Mouse (Mus musculus): ENCODE measurements at regions not wholly inside any gene's neighbourhood (a gene's known extent, or its start where the extent isn't known, plus 50 kb on each side); places are given as distances from the start of the nearest gene placed in this dataset.

DNA sequence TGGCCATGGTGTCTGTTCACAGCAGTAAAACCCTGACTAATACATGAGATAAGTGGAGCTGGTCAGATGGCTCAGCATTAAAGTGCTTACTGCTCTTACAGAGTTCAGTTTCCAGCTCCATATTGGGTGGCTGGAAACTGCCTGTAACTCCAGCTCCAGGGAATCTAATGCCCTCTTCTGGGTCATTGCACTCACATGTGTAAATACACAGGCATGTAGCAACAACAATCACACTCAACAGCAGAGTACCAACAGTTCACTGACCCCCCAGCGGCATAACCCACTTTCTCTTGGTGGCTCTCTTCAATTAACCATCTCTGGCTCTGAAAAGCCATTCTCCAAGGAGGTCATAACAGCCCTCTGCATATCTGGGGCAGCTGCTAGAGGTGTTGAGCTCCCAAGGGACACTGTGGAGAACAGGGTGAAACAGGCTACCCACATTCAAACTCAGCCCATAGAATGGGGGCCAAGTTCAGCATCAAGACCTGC, 65.0 kb upstream of the Cldn5 start:
- Histone ChIP-seq H3K4me1 (peaks cover 16% of the 10 kb centered on the region), H3K27me3 (replicated peaks) (peaks cover 44% of the 10 kb centered on the region), H3K36me3 (replicated peaks; ENCODE audit: low read length) (no peaks in the 10 kb centered on the region), H3K9me3 (0 out of 2 replicates have a peak, but pooled peaks cover 2% of the 10 kb centered on the region), H3K4me3 (replicated peaks) (no peak overlapping the region)
- TF ChIP-seq FLI1 (IDR thresholded peaks at IDR 0.05; ENCODE audit: low read length) (no peak), GATA1 (IDR thresholded peaks at IDR 0.05; ENCODE audit: borderline replicate concordance, low read length) (no peak)

DNA sequence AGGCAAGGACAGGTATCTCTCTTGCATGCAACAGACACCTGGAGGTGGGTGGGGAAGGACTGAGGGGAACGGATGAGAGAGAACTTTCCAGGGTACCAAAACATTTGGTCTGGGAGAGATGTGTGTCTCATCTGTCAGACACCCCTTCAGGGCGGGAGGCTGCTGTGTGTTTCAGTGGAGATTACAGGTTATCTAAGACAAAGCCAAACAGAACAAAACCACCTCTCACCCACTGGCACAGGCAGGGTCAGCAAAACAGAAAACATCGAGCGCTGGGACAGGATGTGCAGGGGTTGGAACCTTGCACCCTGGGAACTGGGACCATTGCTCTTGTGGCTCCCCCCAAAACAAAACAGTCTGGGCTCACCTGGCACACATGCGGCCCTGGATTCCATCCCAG, 63.6 kb upstream of the Cldn5 start:
- H3K9me3 ChIP-seq: 0 out of 2 replicates have a peak, but pooled peaks cover 2% of the 10 kb centered on the region
- H3K36me3 ChIP-seq (replicated peaks; ENCODE audit: low read length): no peaks in the 10 kb centered on the region
- TF ChIP-seq FLI1 (IDR thresholded peaks at IDR 0.05; ENCODE audit: low read length) (no peak), GATA1 (IDR thresholded peaks at IDR 0.05; ENCODE audit: borderline replicate concordance, low read length) (no peak)
- H3K4me3 ChIP-seq (replicated peaks): no peak overlapping the region
- H3K4me1 ChIP-seq: peaks cover 22% of the 10 kb centered on the region
- peaks cover 51% of the 10 kb centered on the region for H3K27me3 ChIP-seq (replicated peaks)

DNA sequence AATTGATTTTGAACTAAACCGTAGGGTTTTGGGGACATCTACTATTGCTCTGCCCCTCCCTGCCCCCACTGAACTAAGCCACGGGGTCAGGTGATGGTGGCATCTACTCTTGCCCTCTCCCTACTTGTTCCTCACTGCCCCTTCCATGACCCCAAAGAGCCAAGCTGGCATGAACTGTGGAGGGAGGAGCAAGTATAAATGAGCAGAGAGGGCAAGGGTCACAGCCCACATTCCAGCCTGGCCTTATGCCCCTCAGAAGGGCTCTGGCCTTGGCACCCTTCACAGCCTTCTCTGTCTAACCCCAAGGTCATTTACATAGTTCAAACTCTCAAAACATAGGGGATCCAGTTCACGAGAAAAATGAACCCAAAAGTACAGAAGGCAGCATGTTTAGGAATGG, 61.3 kb upstream of the Cldn5 start:
- no peaks in the 10 kb centered on the region for H3K36me3 ChIP-seq (replicated peaks; ENCODE audit: low read length)
- no peaks in the 10 kb centered on the region for H3K9me3 ChIP-seq
- peaks cover 25% of the 10 kb centered on the region for H3K4me1 ChIP-seq
- no peak overlapping the region for H3K4me3 ChIP-seq (replicated peaks)
- peaks cover 56% of the 10 kb centered on the region for H3K27me3 ChIP-seq (replicated peaks)
- TF ChIP-seq FLI1 (IDR thresholded peaks at IDR 0.05; ENCODE audit: low read length) (no peak), GATA1 (IDR thresholded peaks at IDR 0.05; ENCODE audit: borderline replicate concordance, low read length) (no peak)

DNA sequence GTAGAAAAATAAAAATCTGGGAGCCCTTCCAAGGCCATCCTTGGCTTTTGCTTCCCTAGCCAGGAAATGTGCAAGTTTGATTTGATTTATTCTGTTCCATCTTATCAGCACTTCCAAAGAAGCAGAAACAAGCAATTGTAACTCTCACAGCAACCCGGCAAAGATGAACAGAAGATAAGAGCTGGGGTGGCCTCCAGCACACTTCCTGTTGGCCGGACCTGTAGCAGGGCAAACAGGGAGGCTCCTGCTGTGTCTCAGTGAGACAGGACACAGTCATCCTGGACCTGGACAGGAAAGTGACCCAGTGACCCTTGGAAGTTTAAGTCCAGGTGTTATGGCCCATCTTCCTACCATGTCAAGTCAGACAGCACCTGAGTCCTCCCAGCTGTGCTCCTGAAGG, 58.6 kb upstream of the Cldn5 start:
- Histone ChIP-seq H3K27me3 (replicated peaks) (peaks cover 67% of the 10 kb centered on the region), H3K4me1 (peaks cover 16% of the 10 kb centered on the region), H3K4me3 (replicated peaks) (no peak overlapping the region), H3K9me3 (no peaks in the 10 kb centered on the region), H3K36me3 (replicated peaks; ENCODE audit: low read length) (no peaks in the 10 kb centered on the region)
- TF ChIP-seq GATA1 (IDR thresholded peaks at IDR 0.05; ENCODE audit: borderline replicate concordance, low read length) (no peak), FLI1 (IDR thresholded peaks at IDR 0.05; ENCODE audit: low read length) (no peak)

DNA sequence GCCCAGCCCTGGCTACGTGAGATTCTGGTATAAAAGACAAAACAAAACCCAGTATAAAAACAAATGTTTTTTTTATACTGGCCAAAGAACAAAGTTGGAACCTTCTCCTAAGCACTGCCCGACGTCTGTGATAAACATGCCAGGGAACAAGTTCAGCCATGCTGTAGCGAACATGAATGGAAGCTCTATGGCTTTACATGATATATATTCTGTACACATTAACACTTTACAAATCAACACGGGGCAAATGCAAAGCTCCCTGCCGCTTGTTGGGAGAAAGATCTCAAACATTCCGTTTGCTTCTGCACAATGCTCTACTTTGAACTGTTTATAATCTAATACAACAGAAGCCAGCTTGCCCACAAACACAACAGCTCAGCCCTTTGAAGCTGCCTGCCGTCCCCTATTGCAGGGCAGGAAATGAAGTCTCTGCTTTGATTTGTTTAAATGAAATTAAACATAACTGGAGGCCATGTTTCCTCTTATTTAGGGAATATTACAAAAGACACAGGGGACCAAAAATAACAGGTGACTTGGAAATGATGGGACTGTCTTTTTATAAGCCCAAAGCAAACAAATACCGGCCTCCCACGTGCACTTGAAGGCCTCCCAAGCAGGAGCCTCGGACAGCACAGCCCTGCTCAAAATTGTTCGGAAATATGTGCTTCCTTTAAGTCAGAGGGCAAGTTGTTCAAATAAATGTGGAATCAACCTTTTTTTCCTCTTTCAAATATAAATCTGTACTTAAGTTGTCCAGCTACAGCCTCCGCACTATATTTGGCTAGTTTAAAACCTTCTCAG, 56.0 kb upstream of the Cldn5 start:
- peaks cover 32% of the 10 kb centered on the region for H3K4me1 ChIP-seq
- H3K36me3 ChIP-seq (replicated peaks; ENCODE audit: low read length): no peaks in the 10 kb centered on the region
- no peak for TF ChIP-seq GATA1 (IDR thresholded peaks at IDR 0.05; ENCODE audit: borderline replicate concordance, low read length)
- TF ChIP-seq FLI1 (IDR thresholded peaks at IDR 0.05; ENCODE audit: low read length): no peak
- H3K9me3 ChIP-seq: no peaks in the 10 kb centered on the region
- no peak overlapping the region for H3K4me3 ChIP-seq (replicated peaks)
- H3K27me3 ChIP-seq (replicated peaks): peaks cover 63% of the 10 kb centered on the region

DNA sequence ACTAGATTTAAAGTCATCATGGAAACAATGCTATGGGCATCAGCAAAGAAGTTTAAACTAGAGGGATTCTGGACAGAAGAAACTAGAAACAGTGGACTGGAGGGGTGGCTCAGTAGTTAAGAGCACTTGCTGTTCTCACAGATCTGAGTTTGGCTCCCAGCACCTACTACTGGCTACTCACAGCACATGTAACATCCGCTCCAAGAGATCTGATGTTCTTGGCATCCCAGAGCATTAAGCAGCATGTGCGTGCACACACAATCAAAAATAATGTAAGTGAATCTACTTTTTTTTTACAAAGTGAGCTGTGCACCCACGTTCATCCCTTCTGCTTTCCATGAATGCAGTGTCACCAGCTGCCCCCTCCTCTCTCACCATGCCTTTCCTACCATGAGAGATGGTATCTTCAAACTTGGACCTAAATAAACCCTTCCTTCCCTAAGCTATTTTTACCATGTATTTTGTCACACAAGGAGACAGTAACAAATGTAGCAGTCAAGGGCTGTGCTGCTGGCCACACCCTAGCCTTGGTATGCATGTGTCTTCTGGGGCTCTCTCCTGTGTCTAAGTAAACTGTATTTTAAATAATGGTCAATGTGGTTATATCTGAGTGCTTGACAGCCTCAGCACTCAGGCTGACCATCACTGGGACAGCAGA, 53.3 kb upstream of the Cldn5 start:
- TF ChIP-seq GATA1 (IDR thresholded peaks at IDR 0.05; ENCODE audit: borderline replicate concordance, low read length) (no peak), FLI1 (IDR thresholded peaks at IDR 0.05; ENCODE audit: low read length) (no peak)
- peaks cover 45% of the 10 kb centered on the region for H3K27me3 ChIP-seq (replicated peaks)
- H3K4me1 ChIP-seq: peaks cover 22% of the 10 kb centered on the region
- H3K9me3 ChIP-seq: no peaks in the 10 kb centered on the region
- H3K36me3 ChIP-seq (replicated peaks; ENCODE audit: low read length): no peaks in the 10 kb centered on the region
- H3K4me3 ChIP-seq (replicated peaks): no peak overlapping the region

GRCm38 (mm10) chr16:18723874-18724273, 52.8 kb upstream of the Cldn5 start:
- Histone ChIP-seq H3K9me3 (no peaks in the 10 kb centered on the region), H3K4me3 (replicated peaks) (no peak overlapping the region), H3K36me3 (replicated peaks; ENCODE audit: low read length) (no peaks in the 10 kb centered on the region), H3K4me1 (peaks cover 23% of the 10 kb centered on the region), H3K27me3 (replicated peaks) (peaks cover 45% of the 10 kb centered on the region)
- TF ChIP-seq FLI1 (IDR thresholded peaks at IDR 0.05; ENCODE audit: low read length) (no peak), GATA1 (IDR thresholded peaks at IDR 0.05; ENCODE audit: borderline replicate concordance, low read length) (no peak)

DNA sequence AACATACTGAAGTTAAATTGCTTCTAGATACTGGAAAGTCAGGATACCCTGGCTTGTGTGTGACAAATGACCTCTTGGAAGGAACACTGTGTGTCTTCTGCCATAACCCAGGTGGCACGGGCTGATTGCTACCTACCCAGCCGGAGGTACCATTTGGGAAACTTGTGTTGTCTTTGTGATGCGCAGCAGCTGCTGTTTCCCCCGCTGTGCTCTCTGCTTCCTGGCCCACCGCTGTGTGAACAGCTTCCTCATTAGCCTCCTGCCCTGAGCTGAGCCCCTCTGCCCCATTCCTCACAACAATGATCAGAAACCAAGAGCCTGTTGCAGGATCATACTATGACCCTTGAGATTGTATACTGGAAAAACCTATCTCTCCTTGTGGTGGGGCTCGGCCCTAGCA, 51.9 kb upstream of the Cldn5 start:
- H3K9me3 ChIP-seq: no peaks in the 10 kb centered on the region
- H3K27me3 ChIP-seq (replicated peaks): peaks cover 45% of the 10 kb centered on the region
- TF ChIP-seq GATA1 (IDR thresholded peaks at IDR 0.05; ENCODE audit: borderline replicate concordance, low read length): no peak
- no peak for TF ChIP-seq FLI1 (IDR thresholded peaks at IDR 0.05; ENCODE audit: low read length)
- H3K4me3 ChIP-seq (replicated peaks): no peak overlapping the region
- peaks cover 32% of the 10 kb centered on the region for H3K4me1 ChIP-seq
- H3K36me3 ChIP-seq (replicated peaks; ENCODE audit: low read length): no peaks in the 10 kb centered on the region

All from megakaryocyte, embryonic 14.5 days (primary cell).